Mouse (Mus musculus) ES-Bruce4 (cell line): ENCODE results near the gene Oaf.

Experiments
- CTCF ChIP-seq: IDR thresholded peaks from one replicate; pipeline ENCODE4 v1.8.1; 2011; ENCODE audit warnings: low read depth, low read length
- EP300 ChIP-seq: IDR thresholded peaks from 2 replicates; pipeline ENCODE4 v1.6.1; 2011; ENCODE audit warnings: low read depth, low read length; ENCODE audit not compliant: insufficient read depth

DNA sequence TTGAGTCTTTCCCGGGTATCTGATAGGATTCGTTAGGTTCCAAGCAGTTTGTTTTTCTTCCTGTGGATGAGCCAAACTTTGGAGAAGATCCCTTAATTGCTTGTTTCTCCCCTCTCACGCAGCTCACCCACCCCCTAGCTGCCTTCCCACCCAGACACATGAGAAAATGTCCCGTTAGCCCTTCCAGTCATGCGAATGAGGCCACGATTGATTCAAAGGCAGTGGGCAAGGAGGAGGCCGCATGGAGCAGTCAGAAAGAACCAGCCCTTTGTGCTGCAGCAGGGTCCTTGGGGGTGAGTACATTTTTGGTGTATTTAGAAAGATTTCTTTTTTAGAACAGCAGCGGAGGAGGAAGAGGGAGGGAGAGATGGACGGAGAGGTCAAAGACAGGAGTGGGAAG, 25.5 kb upstream of the Oaf start:
- no peak for TF ChIP-seq CTCF
- no peak for TF ChIP-seq EP300
